ENCODE assay signal across 26 mouse cellular contexts in the genomic region with DNA sequence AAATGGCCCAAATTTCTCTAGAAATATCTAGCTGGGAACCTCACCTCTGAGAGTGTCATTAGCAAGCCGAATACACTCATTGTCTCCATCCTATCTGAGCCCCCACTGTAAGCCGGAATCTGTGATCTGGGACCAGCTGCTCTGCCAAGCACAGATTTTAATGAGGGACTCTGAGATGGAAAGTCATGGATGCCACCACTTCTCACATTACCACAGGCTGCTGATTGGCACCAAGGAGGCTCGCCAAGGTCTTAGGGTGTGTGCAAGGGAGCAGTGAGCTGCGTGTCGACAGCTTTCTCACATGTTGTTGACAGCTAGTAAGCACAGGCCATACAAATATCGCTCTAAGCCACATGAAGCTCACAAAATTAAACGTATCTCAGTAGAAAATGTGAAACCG.
A peak's percentile ranks its signal among the peaks of the same experiment; 100 is the strongest.
DNase-seq lines count a peak whose midpoint lies in the region; ATAC-seq and TF ChIP-seq lines count a peak whose summit lies in the region.
"Had no signal": no experiment of that assay in that cellular context is flagged by ENCODE, and none has a peak within 500 bp of the region (broad histone marks: within the 10 kb centered on the region; RNA-seq: fewer than 3 reads in every experiment).

No protein-coding gene starts in this region.

- no peak for DNase-seq in forebrain, embryonic 11.5 days (ENCODE audit: low spot score)
- peak; percentile 17 for DNase-seq in hindbrain, postnatal 0 days (ENCODE audit: low spot score)
- DNase-seq in Muller cell, postnatal 12 days (ENCODE audit: inconsistent ontology term) = peak; percentile 87
- peak; percentile 86 for DNase-seq in forebrain, embryonic 14.5 days (ENCODE audit: low spot score)
- no peak for DNase-seq in MN1 (ENCODE audit: low spot score)
- no peak for DNase-seq in right cerebral cortex, postnatal 10 days (ENCODE audit: low spot score in 2 of 2)
- DNase-seq: adrenal gland, postnatal 10 days; cerebellum, adult 9-11 months; kidney, postnatal 25 days; layer of hippocampus, postnatal 36 days; right cerebral cortex, postnatal 14 days; thymus, adult 2 months had no signal

- H3K36me3 ChIP-seq in forebrain, embryonic 12.5 days (replicated peaks) = no peaks in the 10 kb centered on the region
- no peaks in the 10 kb centered on the region for H3K36me3 ChIP-seq in forebrain, embryonic 11.5 days (ENCODE audit: control insufficient read depth, insufficient read depth, low read length)
- no peaks in the 10 kb centered on the region for H3K36me3 ChIP-seq in hindbrain, postnatal 0 days (ENCODE audit: insufficient read depth, low read length)
- no peaks in the 10 kb centered on the region for H3K36me3 ChIP-seq in hindbrain, embryonic 13.5 days
- H3K36me3 ChIP-seq in forebrain, embryonic 14.5 days (ENCODE audit: control insufficient read depth, insufficient read depth, low read length) = no peaks in the 10 kb centered on the region
- H3K36me3 ChIP-seq: embryonic facial prominence, embryonic 12.5 days; heart, embryonic 10.5 days; neural tube, embryonic 13.5 days had no signal

- H3K4me1 ChIP-seq in forebrain, embryonic 12.5 days = no peaks in the 10 kb centered on the region
- no peaks in the 10 kb centered on the region for H3K4me1 ChIP-seq in forebrain, embryonic 11.5 days (replicated peaks; ENCODE audit: control insufficient read depth, insufficient read depth, low read length)
- no peaks in the 10 kb centered on the region for H3K4me1 ChIP-seq in hindbrain, postnatal 0 days (ENCODE audit: insufficient read depth, low read length)
- H3K4me1 ChIP-seq in hindbrain, embryonic 13.5 days (replicated peaks) = no peaks in the 10 kb centered on the region
- no peaks in the 10 kb centered on the region for H3K4me1 ChIP-seq in forebrain, embryonic 14.5 days (ENCODE audit: control insufficient read depth, insufficient read depth, low read length)
- H3K4me1 ChIP-seq: embryonic facial prominence, embryonic 12.5 days; heart, embryonic 10.5 days; neural tube, embryonic 13.5 days had no signal

- H3K27ac ChIP-seq in forebrain, embryonic 12.5 days = peak overlapping the region; percentile 8; the same call in 1 of the 2 replicates
- H3K27ac ChIP-seq in forebrain, embryonic 11.5 days (ENCODE audit: low read depth, low read length) = no peak overlapping the region
- no peak overlapping the region for H3K27ac ChIP-seq in hindbrain, postnatal 0 days
- no peak overlapping the region for H3K27ac ChIP-seq in hindbrain, embryonic 13.5 days
- no peak overlapping the region for H3K27ac ChIP-seq in forebrain, embryonic 14.5 days (ENCODE audit: low read depth, low read length)
- H3K27ac ChIP-seq: embryonic facial prominence, embryonic 12.5 days; heart, embryonic 10.5 days; layer of hippocampus, adult 2 months; macrophage; neural tube, embryonic 13.5 days; stomach, postnatal 0 days had no signal

- no peak overlapping the region for H3K4me2 ChIP-seq in forebrain, embryonic 12.5 days
- no peak overlapping the region for H3K4me2 ChIP-seq in forebrain, embryonic 11.5 days (ENCODE audit: low read depth, low read length, severe bottlenecking)
- no peak overlapping the region for H3K4me2 ChIP-seq in hindbrain, postnatal 0 days (ENCODE audit: low read depth, low read length)
- H3K4me2 ChIP-seq in hindbrain, embryonic 13.5 days = no peak overlapping the region
- H3K4me2 ChIP-seq in forebrain, embryonic 14.5 days (ENCODE audit: low read length) = no peak overlapping the region
- H3K4me2 ChIP-seq: embryonic facial prominence, embryonic 12.5 days; midbrain, embryonic 11.5 days; neural tube, embryonic 13.5 days had no signal

- no peak for TF ChIP-seq CTCF in hindbrain, postnatal 0 days (IDR thresholded peaks at IDR 0.05; ENCODE audit: low read depth)

- H3K9ac ChIP-seq in forebrain, embryonic 12.5 days = no peak overlapping the region
- H3K9ac ChIP-seq in forebrain, embryonic 11.5 days (ENCODE audit: low read length) = no peak overlapping the region
- no peak overlapping the region for H3K9ac ChIP-seq in hindbrain, postnatal 0 days (replicated peaks; ENCODE audit: low read length)
- no peak overlapping the region for H3K9ac ChIP-seq in hindbrain, embryonic 13.5 days
- H3K9ac ChIP-seq in forebrain, embryonic 14.5 days (ENCODE audit: low read length) = no peak overlapping the region
- H3K9ac ChIP-seq: embryonic facial prominence, embryonic 12.5 days; neural tube, embryonic 13.5 days had no signal

- H3K27me3 ChIP-seq in forebrain, embryonic 12.5 days = no peaks in the 10 kb centered on the region
- H3K27me3 ChIP-seq in forebrain, embryonic 11.5 days (ENCODE audit: control insufficient read depth, insufficient read depth, low read length) = no peaks in the 10 kb centered on the region
- no peaks in the 10 kb centered on the region for H3K27me3 ChIP-seq in hindbrain, postnatal 0 days (ENCODE audit: insufficient read depth, low read length)
- no peaks in the 10 kb centered on the region for H3K27me3 ChIP-seq in hindbrain, embryonic 13.5 days
- no peaks in the 10 kb centered on the region for H3K27me3 ChIP-seq in forebrain, embryonic 14.5 days (replicated peaks; ENCODE audit: control insufficient read depth, insufficient read depth, low read length)
- H3K27me3 ChIP-seq: embryonic facial prominence, embryonic 12.5 days; neural tube, embryonic 13.5 days had no signal

- ATAC-seq in forebrain, embryonic 12.5 days (ENCODE audit: low FRiP score) = peak; percentile 77; the same call in 1 of the 2 replicates
- ATAC-seq in forebrain, embryonic 11.5 days (replicated peaks; ENCODE audit: low FRiP score) = no peak
- ATAC-seq in hindbrain, postnatal 0 days = no peak
- ATAC-seq in hindbrain, embryonic 13.5 days (ENCODE audit: low FRiP score) = no peak
- peak; percentile 93 for ATAC-seq in forebrain, embryonic 14.5 days
- ATAC-seq: activated CD4-positive, CD25-positive, alpha-beta regulatory T cell, adult 4 months; hindbrain, embryonic 16.5 days; intestine, embryonic 16.5 days had no signal

- H3K4me3 ChIP-seq in forebrain, embryonic 12.5 days (replicated peaks) = no peak overlapping the region
- no peak overlapping the region for H3K4me3 ChIP-seq in forebrain, embryonic 11.5 days (ENCODE audit: low read depth, low read length)
- H3K4me3 ChIP-seq in hindbrain, postnatal 0 days (ENCODE audit: low read length) = no peak overlapping the region
- H3K4me3 ChIP-seq in hindbrain, embryonic 13.5 days = no peak overlapping the region
- no peak overlapping the region for H3K4me3 ChIP-seq in forebrain, embryonic 14.5 days (ENCODE audit: low read depth, low read length)
- H3K4me3 ChIP-seq: embryonic facial prominence, embryonic 12.5 days; erythroblast, embryonic 14.5 days; heart, embryonic 10.5 days; layer of hippocampus, adult 2 months; myocyte; neural tube, embryonic 13.5 days had no signal

- no peaks in the 10 kb centered on the region for H3K9me3 ChIP-seq in forebrain, embryonic 12.5 days
- H3K9me3 ChIP-seq in forebrain, embryonic 11.5 days (ENCODE audit: control insufficient read depth, low read length) = no peaks in the 10 kb centered on the region
- H3K9me3 ChIP-seq in hindbrain, postnatal 0 days (ENCODE audit: low read length) = no peaks in the 10 kb centered on the region
- H3K9me3 ChIP-seq in hindbrain, embryonic 13.5 days = no peaks in the 10 kb centered on the region
- no peaks in the 10 kb centered on the region for H3K9me3 ChIP-seq in forebrain, embryonic 14.5 days (replicated peaks; ENCODE audit: control insufficient read depth, low read length)
- H3K9me3 ChIP-seq: embryonic facial prominence, embryonic 12.5 days; heart, embryonic 10.5 days; neural tube, embryonic 13.5 days had no signal

- 73% methylated on average over 8 of the region's 8 CpGs for WGBS in forebrain, embryonic 12.5 days
- 80% methylated on average over 8 of the region's 8 CpGs for WGBS in forebrain, embryonic 11.5 days
- 53% methylated on average over 8 of the region's 8 CpGs for WGBS in hindbrain, postnatal 0 days
- 83% methylated on average over 8 of the region's 8 CpGs for WGBS in hindbrain, embryonic 13.5 days
- 35% methylated on average over 8 of the region's 8 CpGs for WGBS in forebrain, embryonic 14.5 days

Comparison
In these comparisons a context has a peak if more than half of its experiments do, and no peak if none do; other contexts are left out.
1. ATAC-seq: peak in forebrain, embryonic 12.5 days (single experiment) and forebrain, embryonic 14.5 days (single experiment); none in forebrain, embryonic 11.5 days (single experiment), hindbrain, postnatal 0 days (single experiment) and hindbrain, embryonic 13.5 days (single experiment).
2. DNase-seq: peak in hindbrain, postnatal 0 days (single experiment), Muller cell, postnatal 12 days (single experiment) and forebrain, embryonic 14.5 days (single experiment); none in forebrain, embryonic 11.5 days (single experiment), MN1 (single experiment) and right cerebral cortex, postnatal 10 days (0 of 2).